In genomic region chr16:92972681-92973080, GRCm38 (mm10) we compare ENCODE assay signal across 34 mouse cellular contexts.
"Had no signal": no experiment of that assay in that cellular context is flagged by ENCODE, and none has a peak within 500 bp of the region (broad histone marks: within the 10 kb centered on the region; RNA-seq: fewer than 3 reads in every experiment).

No protein-coding gene starts in this region.

- H3K27me3 ChIP-seq: heart, embryonic 15.5 days; hindbrain, embryonic 12.5 days; hindbrain, embryonic 13.5 days; hindbrain, embryonic 15.5 days; intestine, embryonic 15.5 days had no signal

- H3K4me2 ChIP-seq: heart, embryonic 11.5 days; heart, embryonic 12.5 days; heart, embryonic 13.5 days; heart, embryonic 15.5 days; hindbrain, embryonic 12.5 days; hindbrain, embryonic 13.5 days; hindbrain, embryonic 14.5 days; hindbrain, embryonic 15.5 days; intestine, embryonic 15.5 days; kidney, embryonic 15.5 days had no signal

- H3K9me3 ChIP-seq: heart, embryonic 12.5 days; heart, embryonic 13.5 days; heart, embryonic 15.5 days; hindbrain, embryonic 10.5 days; hindbrain, embryonic 12.5 days; hindbrain, embryonic 13.5 days; hindbrain, embryonic 15.5 days; intestine, embryonic 15.5 days; kidney, embryonic 15.5 days had no signal

- H3K9ac ChIP-seq: heart, embryonic 12.5 days; heart, embryonic 13.5 days; heart, embryonic 15.5 days; hindbrain, embryonic 12.5 days; hindbrain, embryonic 13.5 days; hindbrain, embryonic 14.5 days; hindbrain, embryonic 15.5 days; intestine, embryonic 15.5 days; kidney, embryonic 15.5 days had no signal

- H3K36me3 ChIP-seq: heart, embryonic 12.5 days; heart, embryonic 13.5 days; heart, embryonic 15.5 days; hindbrain, embryonic 10.5 days; hindbrain, embryonic 12.5 days; hindbrain, embryonic 13.5 days; hindbrain, embryonic 15.5 days; intestine, embryonic 15.5 days; kidney, embryonic 15.5 days had no signal

- ATAC-seq: hindbrain, embryonic 16.5 days; hindbrain, postnatal 0 days; inflammation-experienced regulatory T-cells, adult 6 months; intestine, embryonic 15.5 days; intestine, embryonic 16.5 days; intestine, postnatal 0 days had no signal

- DNase-seq: heart, postnatal 10 days; heart, postnatal 14 days; heart, postnatal 36 days; kidney, adult 11 months; kidney, adult 18-20 months; kidney, adult 2 months; kidney, adult 8-10 months; kidney, adult 9 months; kidney, postnatal 10 days; kidney, postnatal 14 days; kidney, postnatal 25 days; kidney, postnatal 36 days; kidney, postnatal 4 days; layer of hippocampus, adult 9-11 months; layer of hippocampus, postnatal 36 days had no signal

- H3K27ac ChIP-seq: heart, embryonic 13.5 days; heart, embryonic 15.5 days; hindbrain, embryonic 10.5 days; hindbrain, embryonic 12.5 days; hindbrain, embryonic 13.5 days; hindbrain, embryonic 14.5 days; hindbrain, embryonic 15.5 days; hindbrain, postnatal 0 days; intestine, embryonic 15.5 days; kidney, embryonic 15.5 days; kidney, postnatal 0 days; layer of hippocampus, adult 2 months; left cerebral cortex, adult 2 months had no signal

- H3K4me1 ChIP-seq: heart, embryonic 12.5 days; heart, embryonic 13.5 days; heart, embryonic 15.5 days; hindbrain, embryonic 10.5 days; hindbrain, embryonic 12.5 days; hindbrain, embryonic 13.5 days; hindbrain, embryonic 15.5 days; intestine, embryonic 15.5 days; kidney, embryonic 15.5 days had no signal

- H3K4me3 ChIP-seq: heart, embryonic 12.5 days; heart, embryonic 13.5 days; heart, embryonic 15.5 days; hindbrain, embryonic 10.5 days; hindbrain, embryonic 12.5 days; hindbrain, embryonic 13.5 days; hindbrain, embryonic 15.5 days; intestine, embryonic 15.5 days; kidney, embryonic 15.5 days; layer of hippocampus, adult 2 months; left cerebral cortex, adult 2 months had no signal
